In the genomic region with DNA sequence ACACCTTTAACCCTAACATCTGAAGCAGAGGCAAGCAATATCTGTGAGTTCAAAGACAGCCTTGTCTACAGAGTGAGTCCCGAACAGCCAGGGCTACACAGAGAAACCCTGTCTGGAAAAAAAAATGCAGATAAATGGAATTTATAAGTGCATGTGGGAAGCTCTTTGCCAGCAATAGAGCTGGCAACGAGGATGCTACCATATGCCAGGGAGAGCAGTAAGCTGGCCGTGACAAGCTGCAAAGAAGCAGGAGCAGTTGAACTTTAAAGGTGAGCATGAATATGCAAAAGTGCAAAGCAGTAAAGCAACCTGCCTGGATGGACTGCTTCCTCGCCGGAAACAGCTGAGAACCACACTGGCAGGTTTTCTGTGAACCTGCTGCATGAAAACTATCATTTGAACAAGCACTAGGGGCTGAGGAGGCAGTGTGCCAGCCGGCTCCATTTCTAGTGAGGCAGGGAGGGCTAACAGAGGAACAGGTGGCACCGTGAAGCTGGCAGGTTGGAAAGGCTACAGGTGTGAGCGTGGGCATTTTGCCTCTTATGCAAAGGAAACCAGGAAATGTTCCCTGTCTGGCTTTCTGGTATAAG, we compare ENCODE assay signal across 10 mouse cellular contexts. TPM values are rescaled to one million over a fixed set of nuclear protein-coding genes. Genes with fewer than 3 reads are reported as not detected.
DNase-seq lines count a peak whose midpoint lies in the region; TF ChIP-seq lines count a peak whose summit lies in the region.
"Had no signal": no experiment of that assay in that cellular context is flagged by ENCODE, and none has a peak within 500 bp of the region (broad histone marks: within the 10 kb centered on the region; RNA-seq: fewer than 3 reads in every experiment).

No protein-coding gene starts in this region.

- intact Hi-C loops in left cerebral cortex, postnatal 14 days (cut with DNase I) = loop anchor here (10.0 kb wide), 1 partner anchor 336 kb away; no protein-coding TSS in a partner anchor
- intact Hi-C loops in heart, postnatal 25 days (cut with DNase I) = loop anchor here (5.0 kb wide), 1 partner anchor 328 kb away; no protein-coding TSS in a partner anchor
- intact Hi-C loops in gastrocnemius, adult 2 months (cut with DNase I) = loop anchor here (5.0 kb wide), 1 partner anchor 148 kb away; no protein-coding TSS in a partner anchor

- H3K27ac ChIP-seq in gastrocnemius, adult 2 months = no peak overlapping the region

- peak; percentile 66 for DNase-seq in cerebellum, adult 11-12 months
- DNase-seq in cerebellum, postnatal 10 days = peak; percentile 87 to 88
- peak; percentile 26 to 30 for DNase-seq in kidney, postnatal 4 days
- peak; percentile 66 to 83 for DNase-seq in left cerebral cortex, postnatal 14 days (ENCODE audit: low spot score in 2 of 2)
- no peak for DNase-seq in B cell, adult 2 months
- no peak for DNase-seq in T-cell, adult 2 months (ENCODE audit: low spot score)
- no peak for DNase-seq in heart, postnatal 25 days (ENCODE audit: low spot score)
- DNase-seq in gastrocnemius, adult 2 months = no peak
- DNase-seq: heart, postnatal 36 days had no signal

- no peak for TF ChIP-seq CTCF in gastrocnemius, adult 2 months (IDR thresholded peaks at IDR 0.05)

- no peak overlapping the region for H3K4me3 ChIP-seq in gastrocnemius, adult 2 months

RNA-seq across cellular contexts. Expression of a gene that starts 2.1 kb away (rescaled TPM):
- total RNA-seq in left cerebral cortex, postnatal 14 days (2021) = 100 to 1,000 TPM; 101 to 110 TPM
- total RNA-seq in heart, postnatal 25 days (2021) = 10 to 100 TPM; 70.7 to 70.9 TPM
- 10 to 100 TPM; 67.8 to 68.3 TPM for total RNA-seq in gastrocnemius, adult 2 months (2021)

RNA-seq across cellular contexts. Expression of a gene that starts 16.9 kb away (rescaled TPM):
- under 1 TPM; 0.37 to 0.61 TPM for total RNA-seq in left cerebral cortex, postnatal 14 days (2021)
- total RNA-seq in heart, postnatal 25 days (2021) = not detected
- total RNA-seq in gastrocnemius, adult 2 months (2021) = not detected
- total RNA-seq: common myeloid progenitor, adult 5-6 weeks; heart, postnatal 36 days had no signal

RNA-seq across cellular contexts. Expression of a gene that starts 23.7 kb away (rescaled TPM):
- total RNA-seq in left cerebral cortex, postnatal 14 days (2021) = 10 to 100 TPM; 45.9 to 48.6 TPM
- 1 to 10 TPM; 1.6 to 2.6 TPM for total RNA-seq in heart, postnatal 25 days (2021)
- total RNA-seq in gastrocnemius, adult 2 months (2021) = under 1 TPM; 0.82 to 0.95 TPM

Comparison
In these comparisons a context has a peak if more than half of its experiments do, and no peak if none do; other contexts are left out.
1. DNase-seq: peak in cerebellum, adult 11-12 months (single experiment), cerebellum, postnatal 10 days (2 of 2), kidney, postnatal 4 days (2 of 2) and left cerebral cortex, postnatal 14 days (2 of 2); none in B cell, adult 2 months (0 of 2), T-cell, adult 2 months (single experiment), heart, postnatal 25 days (single experiment) and gastrocnemius, adult 2 months (single experiment).
2. RNA of a gene that starts 23.7 kb away (total RNA-seq): 45.9 to 48.6 TPM in left cerebral cortex, postnatal 14 days; 1.6 to 2.6 TPM in heart, postnatal 25 days and 0.82 to 0.95 TPM in gastrocnemius, adult 2 months; every median in the first group is over 10 times any median in the second.